Mouse (Mus musculus): Measurements from ENCODE around the gene Osbpl3.

Osbpl3 gene

DNA sequence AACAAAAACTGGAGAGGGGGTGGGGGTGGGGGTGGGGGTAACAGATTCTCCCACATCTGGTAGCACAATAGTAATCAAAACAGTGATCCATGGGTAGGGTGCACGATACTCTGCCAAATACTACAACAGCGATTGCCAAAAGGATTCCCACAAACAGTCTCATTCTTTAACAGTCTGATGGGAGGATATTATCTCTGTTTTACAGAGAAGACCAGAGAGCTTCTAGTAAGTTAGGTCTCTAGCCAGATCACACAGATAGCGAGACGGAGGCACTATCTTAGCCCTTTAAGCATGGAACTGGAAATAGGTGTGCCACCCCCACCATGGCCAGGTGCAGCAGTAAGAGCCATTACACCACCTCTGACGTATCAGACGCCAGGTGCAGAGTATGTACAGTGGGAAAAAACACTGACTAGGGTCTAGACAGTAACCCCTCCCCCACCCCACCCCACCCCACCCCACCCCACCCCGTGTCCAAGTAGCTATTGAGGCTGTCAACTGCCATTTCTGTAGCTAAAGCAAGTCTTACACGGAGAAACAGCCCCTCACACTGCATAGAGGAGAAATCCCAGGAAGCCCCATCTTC lies 84.4 kb downstream of the Osbpl3 start:
- no peak for DNase-seq (ENCODE audit: low spot score)

DNA sequence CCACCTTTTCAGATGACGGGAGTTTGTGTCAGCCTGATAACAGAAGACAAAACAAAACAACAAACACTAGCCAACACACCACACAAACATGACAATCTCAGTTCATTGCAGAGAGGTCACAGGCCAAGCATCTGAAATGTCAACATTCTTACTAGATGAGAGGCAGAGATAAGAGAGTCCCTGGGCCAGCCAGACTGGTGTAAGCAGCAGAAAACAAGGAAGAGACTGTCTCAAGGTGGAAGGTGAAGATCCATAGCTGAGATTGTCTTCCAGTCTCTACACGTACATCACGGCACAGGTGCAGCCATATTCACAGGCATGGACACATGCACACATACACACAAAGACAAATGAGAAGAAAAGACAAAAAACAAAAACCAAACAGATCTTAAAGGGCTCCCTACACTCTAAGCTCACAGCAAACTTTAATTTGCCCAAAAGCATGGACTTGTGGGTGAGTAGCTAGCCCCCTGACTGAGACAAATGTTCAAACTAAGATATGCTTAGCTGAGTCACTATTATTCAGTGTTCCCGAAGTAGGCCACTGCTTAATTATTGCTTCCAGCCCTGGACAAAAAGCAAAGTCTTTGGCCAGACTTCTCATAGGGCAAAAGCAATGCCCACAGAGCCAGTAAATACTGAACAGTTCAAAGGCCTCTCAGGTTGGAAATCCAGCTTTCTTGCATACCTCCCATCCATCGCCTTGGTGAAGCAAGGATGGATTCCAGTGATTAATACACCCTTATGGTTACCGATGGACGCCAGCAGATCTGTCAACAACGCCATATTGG lies 87.3 kb downstream of the Osbpl3 start:
- DNase-seq (ENCODE audit: low spot score), result no peak

DNA sequence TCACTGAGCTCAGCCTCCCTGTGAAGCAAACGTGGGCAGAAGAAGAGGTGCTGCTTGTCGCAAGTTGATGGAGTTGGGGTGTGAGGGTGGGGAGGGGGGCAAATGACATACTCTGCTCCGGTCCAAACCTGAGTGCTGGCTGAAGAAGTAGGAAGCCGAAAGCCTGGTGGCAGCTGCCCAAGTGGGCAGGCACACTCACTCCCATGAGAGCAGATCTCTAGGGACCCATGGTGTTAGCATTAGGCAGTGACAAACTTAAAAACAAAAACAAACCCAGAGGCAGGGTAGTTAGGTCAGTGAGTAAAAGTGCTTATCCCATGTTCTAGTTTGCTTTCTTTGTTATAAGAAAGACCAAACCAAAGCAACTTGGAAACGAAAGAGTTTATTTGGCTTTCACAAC lies 88.2 kb downstream of the Osbpl3 start:
- DNase-seq (ENCODE audit: low spot score), result no peak

DNA sequence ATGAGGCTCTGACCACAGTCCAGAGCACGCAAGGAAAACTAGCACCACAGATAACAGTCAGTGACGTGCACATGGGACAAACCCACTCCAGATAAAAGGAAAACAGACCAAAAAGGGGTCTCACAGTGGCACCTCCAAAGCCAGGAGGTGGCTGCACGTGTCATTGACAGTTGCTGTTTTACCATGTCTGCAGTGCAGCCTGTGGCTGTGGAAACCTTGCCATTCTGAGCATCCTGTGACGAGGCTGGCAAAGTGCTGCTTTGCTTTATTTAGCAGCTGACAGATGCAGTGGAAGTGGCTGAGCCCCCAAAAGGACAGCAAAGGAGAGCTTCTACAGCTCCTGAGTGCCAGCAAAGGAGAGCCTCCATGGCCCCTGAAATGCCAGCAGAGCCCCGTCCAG lies 89.3 kb downstream of the Osbpl3 start:
- no peak for DNase-seq (ENCODE audit: low spot score)

DNA sequence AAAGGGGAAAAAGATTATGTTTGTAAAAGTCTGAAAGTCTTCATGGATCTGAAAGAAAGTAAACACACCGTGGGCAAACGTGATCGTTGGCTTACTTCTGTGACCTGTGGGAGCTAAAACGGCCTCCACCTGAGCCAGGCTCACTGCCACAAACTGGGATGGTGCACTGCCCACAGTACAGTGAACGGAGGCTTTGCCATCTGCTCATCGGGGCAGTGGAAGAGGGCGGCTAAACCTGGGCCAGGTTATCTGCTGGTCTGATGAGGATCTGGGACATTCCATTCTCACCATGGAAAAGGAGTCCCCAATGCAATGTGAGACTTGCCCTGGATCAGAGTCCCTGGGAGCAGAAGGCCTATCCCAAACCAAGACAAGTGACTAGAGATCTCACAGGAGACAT lies 89.7 kb downstream of the Osbpl3 start:
- DNase-seq (ENCODE audit: low spot score), result no peak

DNA sequence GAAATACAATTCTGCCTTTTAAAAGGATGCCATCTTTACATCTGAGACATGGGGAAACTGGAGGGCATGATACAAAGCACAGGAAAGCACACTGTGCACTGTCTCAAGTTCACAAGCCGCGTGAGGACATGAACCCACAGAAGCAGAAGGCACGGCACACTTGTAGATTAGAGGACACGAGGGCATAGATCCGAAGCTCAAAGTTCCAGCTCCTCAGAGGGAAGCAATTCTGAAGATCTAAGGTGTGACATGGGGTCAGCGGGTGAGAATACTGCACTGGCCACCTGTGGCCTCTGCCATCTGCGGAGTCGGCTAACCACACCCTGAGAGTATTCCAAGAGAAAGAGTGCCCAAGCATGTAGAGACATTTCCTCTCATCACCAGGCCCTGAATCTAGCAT lies 91.6 kb downstream of the Osbpl3 start:
- no peak for DNase-seq (ENCODE audit: low spot score)

DNA sequence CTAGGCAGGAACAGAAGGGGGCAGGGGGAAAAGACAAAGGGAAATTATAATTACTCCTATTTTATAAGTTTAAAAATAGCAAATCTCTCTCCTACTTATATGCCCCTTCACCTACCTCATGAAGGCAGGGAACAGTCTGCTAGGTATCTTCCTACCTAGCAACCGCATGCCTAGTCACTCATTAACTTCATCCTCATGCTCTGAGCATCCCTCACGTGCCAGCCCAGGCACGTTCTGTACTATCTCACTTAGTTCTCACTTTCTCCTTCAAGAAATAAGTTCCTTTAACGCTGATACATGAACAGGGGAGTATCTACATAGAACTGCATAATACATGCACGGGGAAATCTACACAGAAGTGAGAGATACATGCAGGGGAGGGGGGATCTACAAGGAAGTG lies 92.6 kb downstream of the Osbpl3 start:
- no peak for DNase-seq (ENCODE audit: low spot score)

DNA sequence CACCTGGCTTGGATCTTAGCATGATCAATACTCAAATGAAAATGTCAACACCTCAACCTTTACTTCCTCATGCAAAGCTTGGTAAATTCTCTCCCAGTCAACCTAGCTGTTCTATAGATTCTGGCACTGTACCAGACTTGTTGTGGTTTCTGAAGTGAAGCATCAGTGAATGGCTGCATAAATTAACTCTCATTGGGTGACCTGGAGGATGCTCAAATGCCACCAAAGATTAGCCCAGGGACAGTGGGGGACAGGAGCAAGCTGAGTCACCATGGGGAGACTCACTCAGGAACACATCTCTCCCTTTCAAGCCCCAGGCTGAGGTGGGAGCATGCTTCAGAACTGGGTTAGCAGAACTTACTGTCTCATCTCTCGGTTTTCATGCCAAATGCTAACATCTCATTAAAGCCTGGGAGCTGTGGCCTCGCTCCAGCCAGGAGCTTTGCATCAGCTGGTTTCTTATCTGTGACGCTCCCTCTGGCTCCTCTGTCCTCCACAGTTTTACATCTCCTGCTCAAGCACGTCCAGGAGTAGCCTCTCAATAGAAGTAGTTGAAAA lies 93.2 kb downstream of the Osbpl3 start:
- DNase-seq (ENCODE audit: low spot score), result no peak

DNA sequence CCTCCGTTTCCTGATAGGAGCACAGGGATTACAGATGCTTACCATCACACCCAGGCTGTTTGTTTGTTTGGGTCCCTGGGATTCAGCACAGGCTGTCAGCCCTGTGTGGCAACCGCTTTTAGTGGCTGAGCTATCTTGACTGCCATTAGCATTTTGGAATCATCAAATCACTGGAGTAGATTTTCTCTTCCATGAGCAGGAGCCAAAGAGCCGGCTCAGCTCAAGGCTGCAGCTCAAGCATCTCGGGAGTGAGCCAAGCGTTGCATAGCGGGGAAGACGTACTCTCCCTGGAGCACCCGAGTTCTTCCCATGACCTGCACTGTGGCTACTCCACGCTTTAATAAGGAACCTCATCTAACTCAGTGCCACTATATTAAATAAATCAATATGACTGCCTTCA lies 93.8 kb downstream of the Osbpl3 start:
- no peak for DNase-seq (ENCODE audit: low spot score)

DNA sequence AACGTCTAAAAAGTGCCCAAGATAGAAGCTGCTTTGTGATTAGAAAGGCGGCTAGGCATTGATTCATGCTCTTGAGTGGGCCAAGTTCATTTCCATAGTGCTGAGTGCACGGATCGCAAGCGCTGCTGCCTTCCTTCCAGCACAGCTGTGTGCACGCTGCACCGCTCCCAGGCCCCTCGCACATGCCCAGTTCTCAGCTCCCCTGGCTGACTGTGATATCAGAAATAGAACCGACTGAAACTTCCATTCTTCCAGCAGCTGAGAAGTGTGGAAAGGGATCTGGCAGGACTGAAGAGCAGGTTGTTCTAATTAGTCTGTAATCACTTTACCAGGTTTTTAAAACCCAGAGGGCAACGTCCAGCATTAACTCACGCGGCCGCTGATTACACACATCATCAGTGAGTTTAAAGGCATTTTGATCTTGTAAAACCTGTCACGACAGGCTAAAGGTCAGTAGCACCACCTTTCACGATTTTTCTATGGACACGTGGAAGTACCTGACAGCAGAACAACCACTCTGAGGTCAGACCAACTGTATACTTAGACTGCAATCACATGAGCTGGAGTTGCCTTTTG lies 97.8 kb downstream of the Osbpl3 start:
- DNase-seq (ENCODE audit: low spot score), result peak; percentile 60

DNA sequence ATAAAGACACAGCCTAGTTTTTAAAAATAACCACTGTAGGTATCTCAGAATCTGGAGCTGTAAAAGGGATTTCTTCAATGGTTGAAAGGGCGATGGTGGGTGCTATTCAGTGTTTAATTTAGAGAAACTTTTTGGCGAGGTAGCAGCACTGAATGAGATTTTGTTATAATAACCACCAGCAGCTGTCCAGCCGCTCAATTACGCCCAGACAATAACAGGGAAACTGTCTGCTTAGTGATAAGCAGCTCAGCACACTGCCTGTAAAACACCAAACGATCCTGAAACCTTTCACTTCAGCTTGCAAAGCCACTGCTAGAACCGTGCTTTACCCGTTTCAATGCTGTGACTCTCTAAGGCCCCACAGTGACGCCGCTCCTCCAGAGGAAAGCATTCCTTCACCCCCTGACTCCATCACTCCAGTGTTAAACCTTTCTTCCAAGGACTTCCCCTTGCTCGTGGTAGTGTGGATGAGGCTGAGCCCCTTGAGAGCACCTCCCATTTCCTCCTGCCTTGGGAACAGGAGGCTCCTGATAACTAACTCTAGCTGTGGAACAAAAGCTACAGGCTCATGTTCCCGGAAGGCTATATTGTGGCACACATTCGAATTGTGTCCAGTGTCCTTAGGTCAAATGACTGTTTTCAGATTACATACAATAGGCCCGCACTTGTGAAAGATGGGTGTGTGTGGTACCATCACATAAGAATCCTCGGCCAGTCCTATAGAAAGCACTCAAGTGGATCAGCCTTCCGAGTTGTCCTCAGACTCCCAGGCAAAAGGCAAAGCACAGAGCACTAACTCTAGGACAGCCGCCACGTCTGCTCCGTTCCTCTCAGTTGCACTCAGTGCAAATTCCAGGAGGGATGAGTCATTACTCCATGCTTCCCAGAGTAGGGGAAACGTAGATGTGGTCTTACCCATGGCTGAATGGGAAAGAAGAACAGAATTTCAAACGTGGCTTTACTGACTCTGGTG lies 101.0 kb downstream of the Osbpl3 start:
- DNase-seq (ENCODE audit: low spot score), result no peak

DNA sequence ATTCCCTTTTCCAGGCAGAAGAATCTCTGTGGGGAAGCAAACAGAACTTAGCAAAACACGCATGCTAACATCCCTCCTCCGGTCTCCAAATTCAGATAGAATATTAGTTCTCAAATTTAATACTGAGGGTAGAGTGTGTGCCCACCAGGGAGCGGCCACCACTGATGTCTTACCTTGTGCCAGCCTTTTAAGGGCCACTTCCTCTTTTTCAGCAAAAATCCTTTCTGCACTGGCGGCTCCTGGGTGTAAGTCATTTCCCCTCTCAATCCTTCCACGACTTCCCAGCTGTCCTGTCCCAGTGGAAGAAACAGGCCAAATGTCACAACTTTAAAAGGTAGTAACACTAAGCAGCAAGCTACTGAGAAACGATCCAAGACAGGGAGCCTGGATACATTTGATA lies 103.2 kb downstream of the Osbpl3 start:
- DNase-seq (ENCODE audit: low spot score), result no peak

DNA sequence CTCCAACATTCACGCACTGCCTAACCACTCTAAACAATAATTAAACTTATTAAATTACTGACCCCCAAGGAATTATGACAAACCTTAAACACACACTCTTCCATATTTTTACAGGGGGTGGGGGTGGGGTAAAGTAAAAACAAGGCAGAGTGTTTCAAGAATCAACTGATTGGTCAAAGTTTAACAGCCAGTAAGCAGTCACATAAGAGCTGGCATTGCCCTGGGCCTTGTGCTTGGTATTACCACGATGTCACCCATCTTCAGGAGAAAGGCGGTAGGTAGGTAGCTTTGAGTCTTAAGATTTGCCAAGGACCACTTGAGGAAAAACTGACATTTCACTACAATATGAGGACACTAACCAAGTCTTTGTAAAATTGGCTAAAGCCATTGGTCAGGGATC lies 105.1 kb downstream of the Osbpl3 start:
- DNase-seq (ENCODE audit: low spot score), result no peak

DNA sequence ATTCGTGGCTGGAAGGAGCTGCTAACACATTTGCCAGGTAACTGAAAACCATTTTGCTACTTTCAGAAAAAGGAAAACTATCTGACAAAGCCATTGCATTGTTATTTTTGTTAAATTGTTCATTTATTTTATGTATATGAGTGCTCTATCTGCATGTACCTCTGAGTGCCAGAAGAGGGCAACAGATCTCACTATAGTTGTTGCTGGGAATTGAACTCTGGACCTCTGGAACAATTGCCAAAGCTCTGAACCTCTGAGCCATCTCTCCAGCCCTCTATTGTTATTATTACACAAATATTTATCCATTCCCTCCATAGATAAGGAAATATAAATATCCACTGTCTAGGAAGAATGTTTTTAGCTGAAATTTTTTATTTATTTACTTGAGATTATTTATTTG lies 107.4 kb downstream of the Osbpl3 start:
- no peak for DNase-seq (ENCODE audit: low spot score)

DNA sequence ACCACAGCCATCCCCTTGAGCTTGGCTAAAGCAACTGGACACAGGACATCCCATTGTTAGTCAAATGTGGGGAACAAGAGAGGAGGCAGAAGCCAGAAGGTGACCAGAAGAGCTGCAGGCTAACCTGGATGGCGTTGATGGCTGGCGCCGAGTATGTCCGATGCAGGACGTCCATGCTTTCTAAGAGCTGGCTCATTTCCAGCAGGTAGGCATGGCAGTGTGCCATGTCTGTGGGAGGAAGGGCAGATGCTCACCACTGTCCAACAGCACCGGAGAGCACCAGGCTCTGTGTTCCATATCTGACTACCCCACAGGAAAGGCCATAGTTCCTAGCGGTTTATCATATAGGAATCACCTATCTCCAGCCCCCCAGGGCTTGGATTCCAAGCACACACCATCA lies 109.8 kb downstream of the Osbpl3 start:
- no peak for DNase-seq (ENCODE audit: low spot score)

DNA sequence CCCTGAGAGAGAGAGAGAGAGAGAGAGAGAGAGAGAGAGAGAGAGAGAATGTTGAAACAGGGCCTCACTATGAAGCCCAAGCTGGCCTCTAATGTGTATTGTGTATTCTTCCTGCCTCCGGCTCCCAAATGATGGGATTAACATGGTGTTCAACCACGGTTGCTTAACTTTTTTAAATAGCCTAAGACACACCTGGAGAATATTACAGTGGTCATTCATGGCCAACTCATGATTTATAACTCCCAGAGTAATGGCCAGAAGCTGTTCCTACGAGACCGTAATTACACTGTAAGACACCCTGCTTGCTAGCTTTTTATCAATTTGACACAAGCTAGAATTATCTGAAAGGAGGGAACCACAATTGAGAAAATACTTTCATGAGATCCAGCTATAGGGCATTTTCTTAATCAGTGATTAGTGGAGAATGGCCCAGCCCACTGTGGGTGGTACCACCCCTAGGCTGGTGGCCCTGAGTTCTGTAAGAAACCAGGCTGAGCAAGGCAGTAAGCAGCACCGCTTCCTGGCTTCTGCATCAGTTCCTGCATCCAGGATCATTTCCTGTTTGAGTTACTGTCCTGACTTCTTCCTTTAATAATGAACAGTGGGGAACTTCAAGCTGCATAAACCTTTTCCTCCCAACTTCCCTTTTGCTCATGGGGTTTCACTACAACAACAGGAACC lies 115.6 kb downstream of the Osbpl3 start:
- no peak for DNase-seq (ENCODE audit: low spot score)

DNA sequence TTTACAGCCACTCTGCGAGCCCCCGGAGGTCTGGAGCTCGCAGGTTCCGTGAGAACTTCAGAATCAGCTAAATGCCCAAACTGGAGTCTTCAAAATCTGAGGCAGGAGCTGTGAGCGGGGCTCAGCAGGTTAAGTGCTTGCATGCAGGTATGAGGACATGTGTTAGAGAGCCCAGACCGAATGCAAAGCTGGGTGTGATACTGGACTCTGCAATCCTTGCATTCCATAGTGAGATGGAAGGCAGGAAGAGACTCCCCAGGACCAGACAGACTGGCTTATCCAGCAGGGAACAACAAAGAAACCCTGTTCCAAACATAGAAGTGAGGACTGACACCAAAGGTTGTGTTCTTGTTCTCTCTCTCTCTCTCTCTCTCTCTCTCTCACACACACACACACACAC lies 118.6 kb downstream of the Osbpl3 start:
- no peak for DNase-seq (ENCODE audit: low spot score)

DNA sequence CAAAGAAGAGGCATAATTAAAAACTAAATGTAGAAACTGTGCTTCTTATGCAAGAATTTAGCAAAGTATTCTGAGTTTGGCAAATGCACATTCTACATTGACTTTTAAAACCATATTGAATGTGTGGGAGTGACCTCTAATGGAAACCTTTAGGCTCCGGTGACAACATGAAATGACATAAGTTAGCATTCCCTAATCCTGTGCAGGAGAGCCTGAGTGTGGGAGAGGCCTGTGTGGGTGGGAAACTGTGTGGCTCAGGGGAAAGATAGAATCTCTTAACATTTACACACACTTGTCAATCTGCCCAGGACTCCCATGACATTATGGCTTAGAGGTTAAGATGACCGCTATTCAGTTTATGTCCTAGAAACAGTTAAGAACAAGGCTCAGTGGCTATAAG lies 119.6 kb downstream of the Osbpl3 start:
- no peak for DNase-seq (ENCODE audit: low spot score)

DNA sequence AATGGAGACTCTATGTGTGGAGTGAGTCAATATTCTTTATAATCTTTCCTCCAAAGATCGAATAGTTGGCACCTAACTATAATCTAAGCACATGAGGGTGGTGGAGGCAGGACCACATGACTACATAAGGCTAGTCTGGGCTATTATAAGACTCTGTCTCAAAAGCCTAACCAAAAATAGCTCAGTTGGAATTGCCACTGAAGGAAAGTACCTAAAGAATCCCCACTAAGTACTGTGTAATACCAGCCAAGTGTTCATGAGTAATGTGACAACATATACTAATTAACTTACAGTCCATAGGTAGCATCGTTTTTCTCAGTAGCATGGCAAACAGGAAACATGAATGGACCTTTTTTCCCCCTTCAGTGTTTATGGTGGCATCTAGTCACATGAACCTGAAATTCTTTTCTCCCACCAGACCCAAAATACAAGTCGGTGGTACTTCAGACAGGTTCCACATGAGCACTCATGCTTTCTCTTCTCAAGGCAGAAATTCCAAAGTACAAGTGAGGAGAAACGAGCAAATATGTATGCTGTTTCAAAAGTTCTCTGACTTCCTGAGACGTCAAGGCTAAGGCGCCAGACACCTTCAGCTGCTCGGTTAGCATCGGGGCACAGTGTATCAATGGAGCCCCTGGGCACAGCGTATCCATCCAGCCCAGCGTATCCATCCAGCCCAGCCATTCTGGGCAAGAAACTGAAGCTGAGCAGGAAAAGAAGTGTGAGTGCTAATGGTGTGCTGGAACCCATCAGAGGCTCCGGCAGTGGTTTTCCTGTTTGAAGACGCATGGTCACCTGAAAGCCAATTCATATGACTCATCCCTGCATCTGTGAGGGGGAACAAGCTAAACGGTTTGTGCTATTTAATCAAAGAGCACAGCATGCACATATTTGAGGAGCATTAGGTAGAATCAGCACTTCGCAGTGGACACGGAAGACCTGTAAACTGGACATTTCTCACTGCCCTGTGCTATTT lies 120.9 kb downstream of the Osbpl3 start:
- no peak for DNase-seq (ENCODE audit: low spot score)

DNA sequence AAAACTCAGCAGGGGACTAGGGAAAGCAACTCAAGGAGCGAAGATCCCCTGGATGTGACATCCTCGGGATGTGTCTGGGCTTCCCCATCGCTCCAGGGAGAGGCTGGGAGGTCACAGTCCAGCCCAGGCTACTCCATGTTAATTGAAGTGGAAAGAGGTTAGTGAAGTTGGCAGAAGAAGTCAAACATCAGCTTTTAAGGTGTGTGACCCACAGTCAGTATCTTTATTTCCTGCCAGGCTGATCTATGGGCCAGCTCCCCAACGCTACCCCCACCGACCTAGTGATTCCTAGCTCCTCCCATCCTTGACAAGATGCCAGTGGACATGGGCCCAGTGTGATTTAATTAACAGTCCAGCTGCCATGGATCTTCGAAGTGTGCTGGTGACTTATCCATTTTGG lies 122.7 kb downstream of the Osbpl3 start:
- DNase-seq (ENCODE audit: low spot score), result no peak
